In the genomic region with DNA sequence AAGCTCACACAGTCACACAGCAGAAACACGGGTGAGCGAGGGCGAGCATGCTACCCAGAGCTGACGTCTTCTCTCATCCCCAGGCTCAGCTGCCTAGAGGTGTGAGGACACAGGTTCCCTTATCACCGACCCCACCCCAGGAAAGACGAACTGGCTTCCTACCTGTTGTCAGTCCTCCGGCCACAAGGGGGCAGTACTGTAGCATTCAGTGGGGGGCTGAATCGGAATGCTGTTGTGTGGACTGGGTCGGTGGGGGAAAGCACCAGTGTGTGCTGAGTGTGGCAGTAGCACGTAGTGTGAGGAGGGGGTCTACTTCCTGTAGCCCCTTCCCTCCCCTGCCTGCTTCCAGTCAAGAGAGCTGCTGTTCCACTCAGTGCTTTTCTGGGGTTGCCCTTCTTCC, we compare ENCODE assay signal across 10 mouse cellular contexts. TPM values are rescaled to one million over a fixed set of nuclear protein-coding genes. Genes with fewer than 3 reads are reported as not detected.
A peak's percentile ranks its signal among the peaks of the same experiment; 100 is the strongest.
DNase-seq lines count a peak whose midpoint lies in the region; ATAC-seq and TF ChIP-seq lines count a peak whose summit lies in the region.
"Had no signal": no experiment of that assay in that cellular context is flagged by ENCODE, and none has a peak within 500 bp of the region (broad histone marks: within the 10 kb centered on the region; RNA-seq: fewer than 3 reads in every experiment).

No protein-coding gene starts in this region.

- TF ChIP-seq EP300 in MEL (IDR thresholded peaks at IDR 0.05; ENCODE audit: low read depth in 1 of 2, low read length in 2 of 2): no peak

- H3K27me3 ChIP-seq in MEL (ENCODE audit: control insufficient read depth in 1 of 2, insufficient read depth in 2 of 2, low read length in 2 of 2): peaks cover 0 to 1% of the 10 kb centered on the region in 2 experiments
- H3K27me3 ChIP-seq in heart, embryonic 10.5 days (ENCODE audit: insufficient read depth, poor library complexity, severe bottlenecking): peaks cover 12% of the 10 kb centered on the region; the same call in 1 of the 2 replicates
- H3K27me3 ChIP-seq in hindbrain, embryonic 14.5 days (ENCODE audit: control insufficient read depth, insufficient read depth, low read length): no peaks in the 10 kb centered on the region
- H3K27me3 ChIP-seq: neural tube, embryonic 13.5 days had no signal

- no peaks in the 10 kb centered on the region for H3K9me3 ChIP-seq in MEL (replicated peaks; ENCODE audit: insufficient read depth, low read length)
- H3K9me3 ChIP-seq in heart, embryonic 10.5 days: no peaks in the 10 kb centered on the region
- H3K9me3 ChIP-seq in hindbrain, embryonic 14.5 days (ENCODE audit: control insufficient read depth, low read length): no peaks in the 10 kb centered on the region
- H3K9me3 ChIP-seq: heart, embryonic 15.5 days; neural tube, embryonic 13.5 days had no signal

- no peak overlapping the region for H3K9ac ChIP-seq in MEL (ENCODE audit: control insufficient read depth, low read depth, low read length, poor library complexity, severe bottlenecking)
- no peak overlapping the region for H3K9ac ChIP-seq in hindbrain, embryonic 14.5 days
- H3K9ac ChIP-seq: heart, embryonic 15.5 days; neural tube, embryonic 13.5 days had no signal

- intact Hi-C loops in left cerebral cortex, postnatal 4 days (cut with DNase I): no loop called here

- H3K4me1 ChIP-seq in MEL (ENCODE audit: control insufficient read depth in 1 of 2, insufficient read depth in 2 of 2, low read length in 2 of 2): no peaks in the 10 kb centered on the region
- peaks cover 2% of the 10 kb centered on the region; the same call in 1 of the 2 replicates for H3K4me1 ChIP-seq in bone marrow, adult 2 months (ENCODE audit: control insufficient read depth, insufficient read depth, low read length)
- peaks cover 33% of the 10 kb centered on the region for H3K4me1 ChIP-seq in heart, embryonic 10.5 days
- peaks cover 21% of the 10 kb centered on the region for H3K4me1 ChIP-seq in hindbrain, embryonic 14.5 days (replicated peaks; ENCODE audit: control insufficient read depth, insufficient read depth, low read length)

- WGBS in bone marrow, adult 2 months: 40% methylated on average over 10 of the region's 10 CpGs
- WGBS in heart, embryonic 10.5 days: 30% methylated on average over 10 of the region's 10 CpGs
- 49% methylated on average over 10 of the region's 10 CpGs for WGBS in hindbrain, embryonic 14.5 days

- no peak for ATAC-seq in hindbrain, embryonic 14.5 days (ENCODE audit: low FRiP score)

- H3K36me3 ChIP-seq in MEL (ENCODE audit: control insufficient read depth in 1 of 2, insufficient read depth in 2 of 2, low read length in 2 of 2): no peaks in the 10 kb centered on the region
- H3K36me3 ChIP-seq in heart, embryonic 10.5 days: no peaks in the 10 kb centered on the region
- no peaks in the 10 kb centered on the region for H3K36me3 ChIP-seq in hindbrain, embryonic 14.5 days (replicated peaks; ENCODE audit: control insufficient read depth, insufficient read depth)
- H3K36me3 ChIP-seq: heart, embryonic 15.5 days; neural tube, embryonic 13.5 days had no signal

- no peak overlapping the region for H3K4me3 ChIP-seq in MEL (ENCODE audit: control insufficient read depth in 1 of 2, insufficient read depth in 1 of 2, low read depth in 2 of 2, low read length in 2 of 2)
- no peak overlapping the region for H3K4me3 ChIP-seq in bone marrow, adult 2 months (replicated peaks; ENCODE audit: control insufficient read depth, low read depth, low read length)
- no peak overlapping the region for H3K4me3 ChIP-seq in heart, embryonic 10.5 days
- H3K4me3 ChIP-seq in hindbrain, embryonic 14.5 days (replicated peaks; ENCODE audit: low read length): no peak overlapping the region
- H3K4me3 ChIP-seq: heart, embryonic 15.5 days; neural tube, embryonic 13.5 days had no signal

- TF ChIP-seq CTCF in MEL (IDR thresholded peaks at IDR 0.05 in 2 of 3, conservative IDR thresholded peaks at IDR 0.05 in 1 of 3; ENCODE audit: control insufficient read depth in 1 of 3, insufficient read depth in 1 of 3, low read depth in 2 of 3, low read length in 3 of 3, poor library complexity in 1 of 3, severe bottlenecking in 1 of 3): peak; percentile 79 to 92 (median 84)
- TF ChIP-seq CTCF in bone marrow, adult 2 months (IDR thresholded peaks at IDR 0.05; ENCODE audit: control insufficient read depth, insufficient read depth, low read length): peak; percentile 82

- no peaks in the 10 kb centered on the region for H3K79me2 ChIP-seq in MEL (ENCODE audit: control insufficient read depth, insufficient read depth, low read length, poor library complexity)

- DNase-seq in left cerebral cortex, postnatal 4 days: peak; percentile 48
- no peak for DNase-seq in left cerebral cortex, adult 8-10 months (ENCODE audit: low spot score in 2 of 2)
- peak; percentile 64 for DNase-seq in MEL (ENCODE audit: low read depth, low spot score)
- DNase-seq in heart, embryonic 10.5 days (ENCODE audit: low spot score): no peak
- DNase-seq in lung, postnatal 36 days: peak; percentile 72
- DNase-seq in testis, postnatal 14 days (ENCODE audit: low spot score): peak; percentile 31
- no peak for DNase-seq in hindbrain, embryonic 14.5 days (ENCODE audit: low spot score)

- peak; percentile 54 for TF ChIP-seq RAD21 in MEL (IDR thresholded peaks at IDR 0.05; ENCODE audit: low read depth, low read length)

- no peak overlapping the region for H3K4me2 ChIP-seq in hindbrain, embryonic 14.5 days (replicated peaks)
- H3K4me2 ChIP-seq: heart, embryonic 15.5 days; neural tube, embryonic 13.5 days had no signal

- TF ChIP-seq POLR2A in MEL (IDR thresholded peaks at IDR 0.05; ENCODE audit: control insufficient read depth in 1 of 2, insufficient read depth in 1 of 2, low read depth in 1 of 2, low read length in 2 of 2, poor library complexity in 1 of 2): no peak
- TF ChIP-seq POLR2A in bone marrow, adult 2 months (IDR thresholded peaks at IDR 0.05; ENCODE audit: borderline replicate concordance, control insufficient read depth, low read depth, low read length): no peak

- no peak overlapping the region for H3K27ac ChIP-seq in MEL (ENCODE audit: control insufficient read depth, low read depth, low read length)
- H3K27ac ChIP-seq in bone marrow, adult 2 months (ENCODE audit: control insufficient read depth, insufficient read depth, low read depth, low read length, poor library complexity): no peak overlapping the region
- 0 out of 2 replicates have a peak overlapping the region, but pooled peaks have one; percentile 62 for H3K27ac ChIP-seq in heart, embryonic 10.5 days
- H3K27ac ChIP-seq in hindbrain, embryonic 14.5 days: no peak overlapping the region
- H3K27ac ChIP-seq: heart, embryonic 15.5 days; neural tube, embryonic 13.5 days had no signal

TF ChIP-seq in MEL, 35 proteins besides CTCF, POLR2A, EP300 and RAD21 (continues in another document):
- TF ChIP-seq KAT2A (conservative IDR thresholded peaks at IDR 0.05; ENCODE audit: low read depth, low read length) (no peak), MAX (IDR thresholded peaks at IDR 0.05; ENCODE audit: low read length) (no peak), MYC (IDR thresholded peaks at IDR 0.05; ENCODE audit: low read depth, low read length) (no peak), MAZ (IDR thresholded peaks at IDR 0.05; ENCODE audit: low read depth, low read length) (peak; percentile 81), SIN3A (IDR thresholded peaks at IDR 0.05; ENCODE audit: low read length) (no peak)

RNA-seq across cellular contexts. Expression of gene Fam163b, which starts 16.3 kb away (rescaled TPM):
- 10 to 100 TPM; 55.8 to 61.9 TPM for total RNA-seq in left cerebral cortex, postnatal 4 days (2021)
- total RNA-seq in left cerebral cortex, adult 8-10 months (2022): 100 to 1,000 TPM in 1 of 4 experiments, 10 to 100 TPM in 3; 95.8 to 105 (median 98.8) TPM
- not detected in 2 replicates for total RNA-seq in MEL (2012; rRNA removed)
- not detected for polyA plus RNA-seq in MEL (2012; ENCODE audit: insufficient read depth in 1 of 2, insufficient read length in 2 of 2, low read depth in 1 of 2, low replicate concordance in 2 of 2, missing spikeins in 1 of 2)
- not detected in 2 replicates for polyA plus RNA-seq in bone marrow, adult 2 months (2011; ENCODE audit: insufficient read depth, insufficient read length, low replicate concordance, missing spikeins)
- 0.25 and 0.39 TPM in 2 replicates for polyA plus RNA-seq in heart, embryonic 10.5 days (2016; fragmentation: Nextera tagmentation; extraction: Ambion mirVana)
- 7.9 and 9.4 TPM in 2 replicates for polyA plus RNA-seq in hindbrain, embryonic 14.5 days (2014; fragmentation: Nextera tagmentation; extraction: Ambion mirVana)

RNA-seq across cellular contexts. Expression of gene Dbh, which starts 39.1 kb away (rescaled TPM):
- under 1 TPM; 0.30 to 0.58 TPM for total RNA-seq in left cerebral cortex, postnatal 4 days (2021)
- under 1 TPM; 0.20 to 0.53 (median 0.43) TPM for total RNA-seq in left cerebral cortex, adult 8-10 months (2022)
- not detected in 2 replicates for total RNA-seq in MEL (2012; rRNA removed)
- polyA plus RNA-seq in MEL (2012; ENCODE audit: insufficient read depth in 1 of 2, insufficient read length in 2 of 2, low read depth in 1 of 2, low replicate concordance in 2 of 2, missing spikeins in 1 of 2): not detected
- polyA plus RNA-seq in bone marrow, adult 2 months (2011; ENCODE audit: insufficient read depth, insufficient read length, low replicate concordance, missing spikeins): not detected in 2 replicates
- 0.21 and 0.69 TPM in 2 replicates for polyA plus RNA-seq in heart, embryonic 10.5 days (2016; fragmentation: Nextera tagmentation; extraction: Ambion mirVana)
- polyA plus RNA-seq in hindbrain, embryonic 14.5 days (2014; fragmentation: Nextera tagmentation; extraction: Ambion mirVana): 2.3 and 3.7 TPM in 2 replicates

RNA-seq across cellular contexts. Expression of gene Adamtsl2, which starts 46.8 kb away (rescaled TPM):
- 10 to 100 TPM; 23.8 to 25.1 TPM for total RNA-seq in left cerebral cortex, postnatal 4 days (2021)
- 10 to 100 TPM; 12.6 to 18.4 (median 15.6) TPM for total RNA-seq in left cerebral cortex, adult 8-10 months (2022)
- total RNA-seq in MEL (2012; rRNA removed): not detected in 2 replicates
- not detected for polyA plus RNA-seq in MEL (2012; ENCODE audit: insufficient read depth in 1 of 2, insufficient read length in 2 of 2, low read depth in 1 of 2, low replicate concordance in 2 of 2, missing spikeins in 1 of 2)
- 0.85 TPM in 1 of 2 replicates, not detected in the other for polyA plus RNA-seq in bone marrow, adult 2 months (2011; ENCODE audit: insufficient read depth, insufficient read length, low replicate concordance, missing spikeins)
- 9.7 and 13.5 TPM in 2 replicates for polyA plus RNA-seq in heart, embryonic 10.5 days (2016; fragmentation: Nextera tagmentation; extraction: Ambion mirVana)
- 9.1 and 10.0 TPM in 2 replicates for polyA plus RNA-seq in hindbrain, embryonic 14.5 days (2014; fragmentation: Nextera tagmentation; extraction: Ambion mirVana)

RNA-seq across cellular contexts. Expression of gene Mymk, which starts 54.0 kb away (rescaled TPM):
- under 1 TPM in 1 of 2 experiments, not detected in 1; 0.42 TPM for total RNA-seq in left cerebral cortex, postnatal 4 days (2021)
- total RNA-seq in left cerebral cortex, adult 8-10 months (2022): 1 to 10 TPM in 2 of 4 experiments, under 1 TPM in 2; 0.44 to 1.5 (median 1.2) TPM
- not detected in 2 replicates for total RNA-seq in MEL (2012; rRNA removed)
- polyA plus RNA-seq in MEL (2012; ENCODE audit: insufficient read depth in 1 of 2, insufficient read length in 2 of 2, low read depth in 1 of 2, low replicate concordance in 2 of 2, missing spikeins in 1 of 2): not detected
- polyA plus RNA-seq in bone marrow, adult 2 months (2011; ENCODE audit: insufficient read depth, insufficient read length, low replicate concordance, missing spikeins): not detected in 2 replicates
- polyA plus RNA-seq in heart, embryonic 10.5 days (2016; fragmentation: Nextera tagmentation; extraction: Ambion mirVana): 0.09 TPM in 1 of 2 replicates, not detected in the other
- polyA plus RNA-seq in hindbrain, embryonic 14.5 days (2014; fragmentation: Nextera tagmentation; extraction: Ambion mirVana): 0.32 TPM in 1 of 2 replicates, not detected in the other

Comparison
In these comparisons a context has a peak if more than half of its experiments do, and no peak if none do; other contexts are left out.
1. DNase-seq: peak in left cerebral cortex, postnatal 4 days (single experiment), MEL (single experiment), lung, postnatal 36 days (single experiment) and testis, postnatal 14 days (single experiment); none in left cerebral cortex, adult 8-10 months (0 of 2), heart, embryonic 10.5 days (single experiment) and hindbrain, embryonic 14.5 days (single experiment).